Mouse (Mus musculus) lung, postnatal 25 days (tissue): Measurements from ENCODE around the gene Krt4.

Source experiments
- DNase-seq: peaks from one replicate; pipeline ENCODE4 v3.0.0; 2022; ENCODE audit warnings: low spot score

Gene Krt4

GRCm38 (mm10) chr15:101892820-101893219 lies 31.7 kb downstream of the Krt4 start, which contains the start of gene Krt76:
Gene Krt76 (minus strand): TSS chr15:101892920.
- DNase-seq: no peak

DNA sequence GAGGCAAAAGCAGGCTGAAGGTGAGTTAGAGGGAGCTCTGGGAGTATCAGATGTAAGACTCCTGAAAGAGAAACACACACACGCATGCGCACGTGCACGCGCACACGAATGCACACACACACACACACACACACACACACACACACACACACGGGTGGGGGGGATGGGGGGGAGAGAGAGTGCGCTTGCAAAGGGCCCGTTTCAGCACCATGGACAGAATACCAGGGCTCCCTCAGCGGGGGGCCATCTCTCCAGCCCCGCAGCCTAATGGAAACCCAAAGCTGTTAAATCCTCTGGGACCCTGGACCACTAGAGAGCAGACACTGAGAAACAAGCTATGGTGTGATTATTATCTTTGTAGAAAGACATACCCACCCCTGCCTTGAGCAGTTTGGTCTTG lies 44.8 kb downstream of the Krt4 start:
- no peak for DNase-seq

- no peak for DNase-seq
These were observed 46.5 kb downstream of the Krt4 start for GRCm38 (mm10) chr15:101878041-101878440.

DNA sequence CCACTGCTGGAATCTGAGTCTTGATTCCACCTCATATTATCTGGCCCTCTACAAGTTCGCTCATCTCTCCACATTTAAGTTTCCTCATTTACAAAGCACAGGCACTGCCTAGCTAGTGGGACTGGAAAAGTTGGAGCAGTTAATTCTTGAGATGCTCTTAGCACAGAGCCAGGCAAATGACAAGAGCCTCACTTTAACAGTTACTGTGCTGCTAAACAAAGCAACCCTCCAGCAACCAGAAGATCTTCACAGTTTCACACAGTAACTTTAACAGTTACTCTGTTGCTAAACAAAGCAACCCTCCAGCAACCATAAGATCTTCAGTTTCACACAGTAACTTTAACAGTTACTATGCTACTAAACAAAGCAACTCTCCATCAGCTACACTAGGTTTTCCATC lies 50.2 kb downstream of the Krt4 start:
- DNase-seq: no peak

DNA sequence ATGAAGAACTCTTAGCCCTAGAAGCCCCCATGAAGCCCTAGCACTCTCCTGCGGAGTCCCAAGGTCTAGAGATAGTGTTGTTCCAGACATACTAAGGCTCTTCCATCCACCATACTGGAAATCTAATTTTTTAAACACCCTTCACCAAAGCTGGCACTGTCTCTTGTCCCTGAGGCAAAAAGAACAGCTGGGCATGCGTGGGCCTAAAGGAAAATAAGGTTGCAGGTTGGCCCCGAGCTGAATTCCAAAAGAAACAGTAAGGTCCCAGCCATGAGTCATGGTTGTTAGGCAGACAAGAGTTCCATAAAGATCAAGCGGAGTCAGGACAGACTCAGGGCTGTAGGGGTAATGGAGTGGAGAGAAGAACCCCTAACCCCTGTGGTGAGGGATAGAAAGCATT lies 51.3 kb downstream of the Krt4 start:
- DNase-seq: no peak

DNA sequence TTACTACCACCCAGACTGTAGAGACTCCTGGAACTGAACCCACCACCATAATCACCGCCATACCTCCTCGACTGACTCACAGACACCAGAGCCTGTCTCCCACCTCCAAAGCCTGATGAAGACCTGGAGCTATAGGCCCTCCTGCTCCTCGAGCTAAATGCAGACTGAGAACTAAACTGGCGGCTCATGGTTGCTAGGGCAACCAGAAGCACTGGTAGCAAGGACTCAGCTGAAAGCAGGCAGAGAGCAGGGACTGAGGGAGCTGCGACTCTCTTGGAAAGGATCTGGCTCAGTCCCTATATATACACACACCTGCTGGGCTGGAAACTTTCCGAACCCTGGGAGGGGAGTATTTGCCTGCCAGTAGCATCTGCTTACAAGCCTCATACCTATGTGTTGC lies 55.1 kb downstream of the Krt4 start, which contains the start of gene Krt77:
Gene Krt77, minus strand, starts transcription at position 275 of the 400 bp plus-strand sequence.
- no peak for DNase-seq
